Mouse (Mus musculus) hindbrain, embryonic 11.5 days (tissue): ENCODE measurements around the gene Ptbp3. TPM values are rescaled to one million over a fixed set of nuclear protein-coding genes. Genes with fewer than 3 reads are reported as not detected.
"Not testable (repeated sequence)": the region's sequence is repeated elsewhere in the genome, so short reads cannot be mapped to it uniquely, and the experiment has no call there.

Source experiments
- ATAC-seq: fragments of 200-750 bp; cut with Nextera tagmentation; 2 replicates; pipeline ENCODE4 v1.8.0; 2017; ENCODE audit warnings: mild to moderate bottlenecking, moderate TSS enrichment, moderate library complexity; ENCODE audit not compliant: low FRiP score
- DNase-seq: peaks from one replicate; pipeline ENCODE4 v3.0.0-alpha.2; 2015; ENCODE audit warnings: low spot score
- H3K27ac ChIP-seq: fragments of 300-500 bp; sonication (generic); 2 replicates; pipeline ENCODE4 v1.5.1; 2014; ENCODE audit warnings: mild to moderate bottlenecking, low read depth, low read length
- H3K27me3 ChIP-seq: fragments of 300-500 bp; sonication (generic); 2 replicates; pipeline ENCODE4 v1.6.1; 2014; ENCODE audit warnings: mild to moderate bottlenecking, low read length, moderate library complexity, mixed read lengths; ENCODE audit not compliant: control insufficient read depth, insufficient read depth
- H3K36me3 ChIP-seq: fragments of 300-500 bp; sonication (generic); 2 replicates; pipeline ENCODE4 v1.6.1; 2014; ENCODE audit warnings: mild to moderate bottlenecking, low read length, moderate library complexity, mixed read lengths; ENCODE audit not compliant: control insufficient read depth, insufficient read depth
- H3K4me1 ChIP-seq: fragments of 300-500 bp; sonication (generic); replicated peaks from 2 replicates; pipeline ENCODE4 v1.6.1; 2014; ENCODE audit warnings: low read length, mixed read lengths; ENCODE audit not compliant: control insufficient read depth, insufficient read depth
- H3K4me2 ChIP-seq: fragments of 300-500 bp; sonication (generic); replicated peaks from 2 replicates; pipeline ENCODE4 v1.6.1; 2014; ENCODE audit warnings: mild to moderate bottlenecking, low read depth, low read length
- H3K4me3 ChIP-seq: fragments of 300-500 bp; sonication (generic); 2 replicates; pipeline ENCODE4 v1.5.1; 2014; ENCODE audit warnings: low read depth, low read length
- H3K9ac ChIP-seq: fragments of 300-500 bp; sonication (generic); 2 replicates; pipeline ENCODE4 v1.6.1; 2014; ENCODE audit warnings: low read depth, low read length
- H3K9me3 ChIP-seq: fragments of 300-500 bp; sonication (generic); 2 replicates; pipeline ENCODE4 v1.6.1; 2016; ENCODE audit warnings: low read length; ENCODE audit not compliant: control insufficient read depth
- WGBS: fragments of 180-500 bp; shearing (Covaris S2); extraction: QIAGEN DNeasy Blood & Tissue Kit; methylation state at CpG from one replicate; pipeline ENCODE4 v1.1.7; 2014; 5-methylcytosine and 5-hydroxymethylcytosine counted together
- polyA plus RNA-seq: library from polyadenylated mRNA; unstranded; fragments of >200 nt; fragmentation: Nextera tagmentation; extraction: Ambion mirVana; gene quantifications from 2 replicates; pipeline ENCODE4 v1.2.1, GENCODE M21; 2014

The Ptbp3 gene
- polyA plus RNA-seq, 1 experiment from 2014 or later, result 40.2 TPM

- Histone ChIP-seq H3K9ac (peak overlapping the region; percentile 64), H3K36me3 (no peaks in the 10 kb centered on the region), H3K9me3 (no peaks in the 10 kb centered on the region), H3K27me3 (no peaks in the 10 kb centered on the region), H3K4me2 (peak overlapping the region; percentile 85), H3K4me1 (no peaks in the 10 kb centered on the region), H3K27ac (peak overlapping the region; percentile 82), H3K4me3 (peak overlapping the region; percentile 63)
- ATAC-seq (peak; percentile 67), DNase-seq (peak; percentile 81)
- under 1% methylated on average over 23 of the region's 23 CpGs for WGBS
These were observed 31.5 kb upstream of the Ptbp3 start for GRCm38 (mm10) chr4:59580495-59581281.

DNA sequence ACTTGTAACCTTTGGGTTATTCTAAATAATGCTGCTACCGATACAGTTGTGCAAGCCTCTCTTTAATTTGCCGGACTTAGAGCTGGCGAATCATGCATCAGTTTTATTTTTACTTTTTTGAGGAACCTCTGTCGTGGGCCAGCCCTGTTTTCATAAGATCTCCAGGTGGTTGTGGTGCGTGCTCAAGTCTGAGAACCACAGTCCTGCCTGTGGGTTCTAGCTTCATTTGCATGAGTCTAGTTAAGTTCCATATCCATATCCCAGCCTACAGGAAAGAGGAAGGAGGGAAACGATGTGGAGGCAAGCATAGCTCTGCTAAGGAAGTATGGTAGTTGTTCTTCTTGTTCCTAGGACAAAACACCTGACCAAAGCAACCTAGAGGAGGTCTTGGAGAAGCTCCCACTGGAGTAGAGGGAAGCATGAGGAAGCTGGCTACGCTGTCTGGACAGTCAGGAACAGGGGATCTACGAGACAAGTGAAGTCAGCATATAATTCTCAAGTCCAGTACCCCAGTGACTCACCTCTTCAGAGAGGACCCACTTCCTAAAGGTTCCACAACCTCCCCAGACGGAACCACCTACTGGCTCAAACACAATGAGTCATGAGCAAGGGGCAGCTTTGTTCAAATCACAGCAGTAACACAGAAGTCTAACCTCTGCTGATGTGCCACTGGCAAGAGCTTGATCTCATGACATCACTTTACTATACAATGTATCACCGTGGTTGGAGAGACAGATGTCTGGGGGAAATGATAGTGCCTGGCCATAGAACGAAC, 26.2 kb upstream of the Ptbp3 start:
- DNase-seq, result no peak
- WGBS, result 88% methylated on average over 11 of the region's 11 CpGs
- no peak overlapping the region for H3K9ac ChIP-seq
- H3K27ac ChIP-seq, result no peak overlapping the region
- no peaks in the 10 kb centered on the region for H3K27me3 ChIP-seq
- H3K4me3 ChIP-seq, result no peak overlapping the region
- no peaks in the 10 kb centered on the region for H3K4me1 ChIP-seq
- ATAC-seq, result no peak
- H3K4me2 ChIP-seq, result no peak overlapping the region
- no peaks in the 10 kb centered on the region for H3K9me3 ChIP-seq
- H3K36me3 ChIP-seq, result no peaks in the 10 kb centered on the region

DNA sequence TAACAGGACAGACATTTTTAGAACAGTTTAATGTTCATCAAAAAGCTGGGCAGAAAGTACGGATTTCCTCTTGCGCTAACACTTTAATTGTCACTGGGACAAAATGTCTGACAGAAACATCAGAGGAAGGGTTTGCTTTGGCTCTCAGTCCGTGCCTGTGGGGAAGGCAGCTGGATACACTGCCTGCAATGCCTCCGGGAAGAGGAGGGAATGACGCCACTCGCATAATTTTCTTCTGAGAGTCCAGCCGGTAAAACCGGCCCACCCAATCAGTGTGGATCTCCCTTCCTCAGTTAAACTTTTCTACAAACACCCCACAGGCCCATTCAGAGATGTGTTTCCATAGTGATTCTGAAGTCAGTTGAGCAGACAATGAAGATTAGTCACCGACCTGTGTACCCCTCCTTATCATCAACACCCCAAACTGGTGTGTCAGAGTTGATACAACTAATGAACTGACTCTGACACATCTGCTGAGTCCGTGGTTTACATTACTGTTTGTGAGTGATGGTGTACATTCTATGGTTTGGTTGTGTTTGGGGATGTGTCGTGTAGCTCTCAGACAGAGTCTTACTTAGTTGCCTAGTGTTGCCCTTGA, 23.5 kb upstream of the Ptbp3 start:
- no peaks in the 10 kb centered on the region for H3K9me3 ChIP-seq
- H3K36me3 ChIP-seq, result no peaks in the 10 kb centered on the region
- DNase-seq (no peak), ATAC-seq (no peak)
- no peaks in the 10 kb centered on the region for H3K4me1 ChIP-seq
- H3K4me2 ChIP-seq, result no peak overlapping the region
- no peak overlapping the region for H3K9ac ChIP-seq
- no peak overlapping the region for H3K27ac ChIP-seq
- H3K27me3 ChIP-seq, result no peaks in the 10 kb centered on the region
- 84% methylated on average over 11 of the region's 11 CpGs for WGBS
- H3K4me3 ChIP-seq, result no peak overlapping the region

DNA sequence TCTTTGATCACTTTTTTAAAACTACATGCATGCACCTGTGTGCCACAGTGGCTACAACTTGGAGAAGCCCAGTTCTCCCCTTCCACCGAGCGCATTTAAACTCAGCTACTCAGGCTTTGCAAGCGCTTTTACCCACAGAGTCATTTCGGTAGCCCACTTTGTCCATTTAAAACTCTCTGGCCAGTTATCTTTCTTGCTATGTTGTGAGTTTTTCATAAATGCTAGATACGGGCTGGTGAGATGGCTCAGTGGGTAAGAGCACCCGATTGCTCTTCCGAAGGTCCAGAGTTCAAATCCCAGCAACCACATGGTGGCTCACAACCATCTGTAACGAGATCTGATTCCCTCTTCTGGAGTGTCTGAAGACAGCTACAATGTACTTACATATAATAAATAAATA, 21.4 kb upstream of the Ptbp3 start:
- WGBS, result 87% methylated on average over 7 of the region's 8 CpGs
- not testable (repeated sequence) for DNase-seq

DNA sequence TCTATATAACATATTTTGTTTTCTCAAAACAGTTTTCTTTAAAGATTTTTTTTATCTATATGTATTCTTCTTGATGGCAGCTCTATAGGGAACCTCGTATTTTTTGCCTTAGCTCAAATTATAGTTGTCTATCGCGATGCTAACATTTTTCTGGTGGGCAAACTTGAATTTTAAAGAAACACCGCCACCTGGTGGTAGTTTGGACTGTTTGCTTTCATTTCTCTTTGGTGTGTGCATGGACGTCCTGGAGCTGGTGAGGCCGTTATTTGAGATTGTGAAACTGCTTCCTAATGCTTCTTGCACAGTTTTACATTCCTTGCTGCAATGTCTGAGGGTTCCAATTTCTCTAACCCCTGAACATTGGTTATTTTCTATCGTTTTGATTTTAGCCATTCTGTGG, 20.4 kb upstream of the Ptbp3 start:
- H3K27ac ChIP-seq, result no peak overlapping the region
- no peak overlapping the region for H3K9ac ChIP-seq
- H3K27me3 ChIP-seq, result no peaks in the 10 kb centered on the region
- H3K9me3 ChIP-seq, result no peaks in the 10 kb centered on the region
- H3K36me3 ChIP-seq, result no peaks in the 10 kb centered on the region
- no peak overlapping the region for H3K4me2 ChIP-seq
- DNase-seq (peak; percentile 88), ATAC-seq (no peak)
- no peaks in the 10 kb centered on the region for H3K4me1 ChIP-seq
- H3K4me3 ChIP-seq, result no peak overlapping the region
- WGBS, result 7% methylated on average over 7 of the region's 7 CpGs

More for the DNA sequence above, 21.4 kb upstream of the Ptbp3 start:
- H3K4me1 ChIP-seq, H3K4me3 ChIP-seq, H3K36me3 ChIP-seq, H3K9me3 ChIP-seq, ATAC-seq, H3K27me3 ChIP-seq, H3K9ac ChIP-seq, H3K27ac ChIP-seq, H3K4me2 ChIP-seq: not testable (repeated sequence)

DNA sequence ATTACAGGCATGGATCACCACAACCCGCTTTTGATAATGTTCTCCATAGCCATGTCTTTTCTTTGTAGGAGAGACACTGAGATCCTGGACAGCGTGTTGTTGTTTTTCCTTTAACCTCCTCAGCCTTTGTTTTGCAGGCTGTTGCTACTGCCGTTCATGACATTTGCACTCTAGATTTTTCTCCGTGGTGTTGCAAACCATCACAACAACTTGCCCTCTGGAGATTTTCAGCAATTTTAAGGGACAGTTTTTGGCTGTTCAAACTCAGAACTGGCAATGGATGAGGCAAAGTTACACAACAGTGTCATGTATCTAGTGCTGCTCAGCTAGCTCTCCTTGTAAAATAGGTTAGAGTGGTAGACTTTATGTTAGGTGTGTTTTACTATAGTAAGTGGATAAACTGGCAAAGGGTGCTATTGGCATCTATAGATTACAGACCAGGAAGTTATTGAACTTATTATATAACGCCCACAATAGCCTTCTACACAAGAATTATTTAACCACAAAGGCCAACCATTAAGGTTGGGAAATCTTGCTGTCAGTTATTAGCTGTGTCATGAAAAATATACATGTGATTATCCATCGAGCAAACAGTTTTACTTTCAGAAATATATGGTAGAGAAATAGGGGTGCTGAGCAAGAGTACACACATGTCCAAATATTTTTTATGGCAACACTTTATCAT, 18.6 kb upstream of the Ptbp3 start:
- Histone ChIP-seq H3K9me3 (no peaks in the 10 kb centered on the region), H3K27me3 (no peaks in the 10 kb centered on the region), H3K27ac (no peak overlapping the region), H3K4me3 (no peak overlapping the region), H3K36me3 (no peaks in the 10 kb centered on the region), H3K9ac (no peak overlapping the region), H3K4me2 (no peak overlapping the region), H3K4me1 (no peaks in the 10 kb centered on the region)
- DNase-seq (no peak), ATAC-seq (no peak)
- WGBS, result 85% methylated on average over 6 of the region's 6 CpGs

DNA sequence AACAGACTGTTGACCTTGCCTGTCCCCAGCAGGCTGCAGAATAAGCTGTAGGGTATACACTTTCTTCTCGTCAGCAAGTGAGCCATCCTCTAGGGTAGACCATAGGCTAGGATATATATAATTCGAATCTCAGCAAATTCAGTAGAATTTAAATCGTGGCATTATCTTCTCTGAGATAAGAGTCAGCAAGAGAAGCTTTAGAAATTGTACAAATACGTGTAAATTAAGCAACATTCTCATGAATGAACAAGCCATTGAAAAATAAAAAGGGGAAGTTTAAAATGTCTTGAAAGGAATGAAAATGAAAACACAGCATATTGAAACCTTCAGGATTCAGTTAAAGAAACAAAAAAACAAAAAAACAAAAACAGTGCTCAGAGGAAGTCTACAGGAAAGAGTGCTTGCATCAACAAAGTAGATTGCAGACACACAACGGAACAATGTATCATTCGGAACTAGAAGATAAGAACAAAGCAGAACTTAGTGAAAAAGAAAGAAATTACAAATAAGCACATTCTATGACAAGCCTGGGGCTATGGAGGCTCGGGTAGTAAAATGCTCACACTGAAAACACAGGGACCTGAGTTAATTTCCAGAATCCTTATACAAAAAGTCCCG, 16.5 kb upstream of the Ptbp3 start:
- ATAC-seq (no peak), DNase-seq (no peak)

GRCm38 (mm10) chr4:59564128-59564527, 15.0 kb upstream of the Ptbp3 start:
- no peaks in the 10 kb centered on the region for H3K4me1 ChIP-seq
- H3K27ac ChIP-seq, result no peak overlapping the region
- no peak for DNase-seq
- H3K27me3 ChIP-seq, result no peaks in the 10 kb centered on the region
- ATAC-seq, result no peak
- no peaks in the 10 kb centered on the region for H3K9me3 ChIP-seq
- H3K4me2 ChIP-seq, result no peak overlapping the region
- H3K36me3 ChIP-seq, result no peaks in the 10 kb centered on the region
- no peak overlapping the region for H3K4me3 ChIP-seq
- 79% methylated on average over 3 of the region's 3 CpGs for WGBS
- no peak overlapping the region for H3K9ac ChIP-seq

More for the DNA sequence above, 16.5 kb upstream of the Ptbp3 start:
- Histone ChIP-seq H3K4me3 (no peak overlapping the region), H3K9ac (no peak overlapping the region), H3K36me3 (no peaks in the 10 kb centered on the region), H3K9me3 (no peaks in the 10 kb centered on the region), H3K27ac (no peak overlapping the region), H3K4me1 (no peaks in the 10 kb centered on the region), H3K27me3 (no peaks in the 10 kb centered on the region), H3K4me2 (no peak overlapping the region)
- 76% methylated on average over 8 of the region's 8 CpGs for WGBS
